Mouse (Mus musculus): ENCODE measurements at regions not wholly inside any gene's neighbourhood (a gene's known extent, or its start where the extent isn't known, plus 50 kb on each side); places are given as distances from the start of the nearest gene placed in this dataset.

GRCm38 (mm10) chr2:114427426-114428157 lies 226.3 kb upstream of the Zfp770 start:
- no peak overlapping the region for H3K4me3 ChIP-seq (ENCODE audit: low read depth, low read length)
- H3K27me3 ChIP-seq (ENCODE audit: insufficient read depth, low read length): no peaks in the 10 kb centered on the region
- 80% methylated on average over 10 of the region's 10 CpGs for WGBS (ENCODE audit: insufficient replicate concordance)
- no peak overlapping the region for H3K27ac ChIP-seq (ENCODE audit: low read depth)
- DNase-seq (no peak), ATAC-seq (no peak)
- H3K9ac ChIP-seq (replicated peaks): no peak overlapping the region
- H3K9me3 ChIP-seq (ENCODE audit: low read length): no peaks in the 10 kb centered on the region
- no peak overlapping the region for H3K4me2 ChIP-seq (ENCODE audit: low read depth, low read length)
- TF ChIP-seq CTCF (IDR thresholded peaks at IDR 0.05; ENCODE audit: low read depth) (no peak), EP300 (IDR thresholded peaks at IDR 0.05; ENCODE audit: low read depth) (no peak)
- H3K4me1 ChIP-seq (ENCODE audit: insufficient read depth): no peaks in the 10 kb centered on the region
- no peaks in the 10 kb centered on the region for H3K36me3 ChIP-seq (replicated peaks; ENCODE audit: insufficient read depth, low read length)

- H3K9ac ChIP-seq (replicated peaks): no peak overlapping the region
- no peaks in the 10 kb centered on the region for H3K27me3 ChIP-seq (ENCODE audit: insufficient read depth, low read length)
- no peaks in the 10 kb centered on the region for H3K9me3 ChIP-seq (ENCODE audit: low read length)
- H3K4me1 ChIP-seq (ENCODE audit: insufficient read depth): no peaks in the 10 kb centered on the region
- no peak overlapping the region for H3K4me3 ChIP-seq (ENCODE audit: low read depth, low read length)
- H3K36me3 ChIP-seq (replicated peaks; ENCODE audit: insufficient read depth, low read length): no peaks in the 10 kb centered on the region
- DNase-seq: no peak
- WGBS (ENCODE audit: insufficient replicate concordance): 63% methylated on average over 3 of the region's 3 CpGs
- TF ChIP-seq EP300 (IDR thresholded peaks at IDR 0.05; ENCODE audit: low read depth): no peak
- no peak for TF ChIP-seq CTCF (IDR thresholded peaks at IDR 0.05; ENCODE audit: low read depth)
- no peak for ATAC-seq
- no peak overlapping the region for H3K27ac ChIP-seq (ENCODE audit: low read depth)
- no peak overlapping the region for H3K4me2 ChIP-seq (ENCODE audit: low read depth, low read length)
Observed at GRCm38 (mm10) chr2:114419346-114419745, 218.1 kb upstream of the Zfp770 start.

GRCm38 (mm10) chr2:114413013-114413412 lies 211.7 kb upstream of the Zfp770 start:
- TF ChIP-seq EP300 (IDR thresholded peaks at IDR 0.05; ENCODE audit: low read depth) (no peak), CTCF (IDR thresholded peaks at IDR 0.05; ENCODE audit: low read depth) (no peak)
- H3K9ac ChIP-seq (replicated peaks): no peak overlapping the region
- H3K27me3 ChIP-seq (ENCODE audit: insufficient read depth, low read length): no peaks in the 10 kb centered on the region
- no peak for DNase-seq
- no peak for ATAC-seq
- H3K27ac ChIP-seq (ENCODE audit: low read depth): no peak overlapping the region
- no peak overlapping the region for H3K4me3 ChIP-seq (ENCODE audit: low read depth, low read length)
- H3K4me2 ChIP-seq (ENCODE audit: low read depth, low read length): no peak overlapping the region
- no peaks in the 10 kb centered on the region for H3K9me3 ChIP-seq (ENCODE audit: low read length)
- no peaks in the 10 kb centered on the region for H3K36me3 ChIP-seq (replicated peaks; ENCODE audit: insufficient read depth, low read length)
- 72% methylated on average over 3 of the region's 3 CpGs for whole genome bisulfite sequencing (ENCODE audit: insufficient replicate concordance)
- H3K4me1 ChIP-seq (ENCODE audit: insufficient read depth): no peaks in the 10 kb centered on the region

- no peak for DNase-seq
- Histone ChIP-seq H3K9me3 (ENCODE audit: low read length) (no peaks in the 10 kb centered on the region), H3K27ac (ENCODE audit: low read depth) (no peak overlapping the region), H3K27me3 (ENCODE audit: insufficient read depth, low read length) (no peaks in the 10 kb centered on the region), H3K4me1 (ENCODE audit: insufficient read depth) (no peaks in the 10 kb centered on the region), H3K36me3 (replicated peaks; ENCODE audit: insufficient read depth, low read length) (no peaks in the 10 kb centered on the region), H3K4me2 (ENCODE audit: low read depth, low read length) (no peak overlapping the region), H3K4me3 (ENCODE audit: low read depth, low read length) (no peak overlapping the region), H3K9ac (replicated peaks) (no peak overlapping the region)
- TF ChIP-seq EP300 (IDR thresholded peaks at IDR 0.05; ENCODE audit: low read depth) (no peak), CTCF (IDR thresholded peaks at IDR 0.05; ENCODE audit: low read depth) (no peak)
- ATAC-seq: no peak
- 48% methylated on average over 17 of the region's 17 CpGs for WGBS (ENCODE audit: insufficient replicate concordance)
Observed at GRCm38 (mm10) chr2:114411940-114412715, 210.9 kb upstream of the Zfp770 start.

GRCm38 (mm10) chr2:114410717-114411116 lies 209.4 kb upstream of the Zfp770 start:
- Histone ChIP-seq H3K4me1 (ENCODE audit: insufficient read depth) (no peaks in the 10 kb centered on the region), H3K27ac (ENCODE audit: low read depth) (no peak overlapping the region), H3K36me3 (replicated peaks; ENCODE audit: insufficient read depth, low read length) (no peaks in the 10 kb centered on the region), H3K4me2 (ENCODE audit: low read depth, low read length) (no peak overlapping the region), H3K9ac (replicated peaks) (no peak overlapping the region), H3K9me3 (ENCODE audit: low read length) (no peaks in the 10 kb centered on the region), H3K27me3 (ENCODE audit: insufficient read depth, low read length) (no peaks in the 10 kb centered on the region), H3K4me3 (ENCODE audit: low read depth, low read length) (no peak overlapping the region)
- DNase-seq: no peak
- no peak for ATAC-seq
- no peak for TF ChIP-seq CTCF (IDR thresholded peaks at IDR 0.05; ENCODE audit: low read depth)
- 81% methylated on average over 3 of the region's 3 CpGs for WGBS (ENCODE audit: insufficient replicate concordance)

- no peak for ATAC-seq
- Histone ChIP-seq H3K4me2 (ENCODE audit: low read depth, low read length) (no peak overlapping the region), H3K4me1 (ENCODE audit: insufficient read depth) (no peaks in the 10 kb centered on the region), H3K27ac (ENCODE audit: low read depth) (no peak overlapping the region), H3K36me3 (replicated peaks; ENCODE audit: insufficient read depth, low read length) (no peaks in the 10 kb centered on the region), H3K9ac (replicated peaks) (no peak overlapping the region), H3K27me3 (ENCODE audit: insufficient read depth, low read length) (no peaks in the 10 kb centered on the region), H3K9me3 (ENCODE audit: low read length) (no peaks in the 10 kb centered on the region), H3K4me3 (ENCODE audit: low read depth, low read length) (no peak overlapping the region)
- DNase-seq: no peak
- no peak for TF ChIP-seq EP300 (IDR thresholded peaks at IDR 0.05; ENCODE audit: low read depth)
- TF ChIP-seq CTCF (IDR thresholded peaks at IDR 0.05; ENCODE audit: low read depth): no peak
Observed at GRCm38 (mm10) chr2:114409542-114409941, 208.3 kb upstream of the Zfp770 start.

Data from liver, postnatal 0 days (tissue).